Mouse (Mus musculus): Measurements from ENCODE around the gene Six5.

Six5 gene

GRCm38 (mm10) chr7:19098811-19099210 is 4.4 kb downstream of the Six5 start:
- DNase-seq = no peak

GRCm38 (mm10) chr7:19100290-19100689 is 5.9 kb downstream of the Six5 start:
- DNase-seq = no peak

- DNase-seq = no peak
Measured at GRCm38 (mm10) chr7:19103741-19104140, 9.3 kb downstream of the Six5 start.

- DNase-seq = no peak
Measured at GRCm38 (mm10) chr7:19104486-19104885, 10.1 kb downstream of the Six5 start.

GRCm38 (mm10) chr7:19107436-19107835 is 13.0 kb downstream of the Six5 start:
- no peak for DNase-seq

GRCm38 (mm10) chr7:19109565-19109964 is 15.2 kb downstream of the Six5 start:
- no peak for DNase-seq

GRCm38 (mm10) chr7:19118028-19118771 is 23.8 kb downstream of the Six5 start, which contains the start of gene Gm4969:
Gm4969 (minus strand) TSS chr7:19118368.
- DNase-seq = peak; percentile 69

GRCm38 (mm10) chr7:19119083-19119482 is 24.7 kb downstream of the Six5 start:
- no peak for DNase-seq

GRCm38 (mm10) chr7:19119631-19120429 is 25.4 kb downstream of the Six5 start, which contains the start of gene Fbxo46:
Fbxo46 (plus strand) TSS chr7:19119859.
- DNase-seq = peak; percentile 97

- DNase-seq = no peak
Measured at GRCm38 (mm10) chr7:19121686-19122085, 27.3 kb downstream of the Six5 start.

- DNase-seq = no peak
Measured at GRCm38 (mm10) chr7:19124713-19125112, 30.3 kb downstream of the Six5 start.

GRCm38 (mm10) chr7:19127744-19128143 is 33.4 kb downstream of the Six5 start:
- no peak for DNase-seq

GRCm38 (mm10) chr7:19129396-19129795 is 35.0 kb downstream of the Six5 start:
- no peak for DNase-seq

GRCm38 (mm10) chr7:19130657-19131056 is 36.3 kb downstream of the Six5 start:
- DNase-seq = no peak

- DNase-seq = peak; percentile 99
Measured at GRCm38 (mm10) chr7:19131324-19131848, 37.0 kb downstream of the Six5 start.

- no peak for DNase-seq
Measured at GRCm38 (mm10) chr7:19136168-19136567, 41.8 kb downstream of the Six5 start.

GRCm38 (mm10) chr7:19136673-19137334 is 42.4 kb downstream of the Six5 start:
- no peak for DNase-seq

- DNase-seq = peak; percentile 56
Measured at GRCm38 (mm10) chr7:19137380-19137779, 43.0 kb downstream of the Six5 start.

GRCm38 (mm10) chr7:19146793-19147192 is 52.4 kb downstream of the Six5 start:
- no peak for DNase-seq

- peak; percentile 28 for DNase-seq
Measured at GRCm38 (mm10) chr7:19147497-19148045, 53.2 kb downstream of the Six5 start.
